Mouse (Mus musculus) liver, embryonic 14.5 days (tissue): ENCODE measurements at regions not wholly inside any gene's neighbourhood (a gene's known extent, or its start where the extent isn't known, plus 50 kb on each side); places are given as distances from the start of the nearest gene placed in this dataset.

Source experiments
- CTCF ChIP-seq: IDR thresholded peaks from 2 replicates; pipeline ENCODE4 v1.5.1; 2016; ENCODE audit warnings: antibody characterized with exemption, low read depth, control low read depth
- EP300 ChIP-seq: IDR thresholded peaks from 2 replicates; pipeline ENCODE4 v1.6.1; 2016; ENCODE audit warnings: antibody characterized with exemption, low read depth

DNA sequence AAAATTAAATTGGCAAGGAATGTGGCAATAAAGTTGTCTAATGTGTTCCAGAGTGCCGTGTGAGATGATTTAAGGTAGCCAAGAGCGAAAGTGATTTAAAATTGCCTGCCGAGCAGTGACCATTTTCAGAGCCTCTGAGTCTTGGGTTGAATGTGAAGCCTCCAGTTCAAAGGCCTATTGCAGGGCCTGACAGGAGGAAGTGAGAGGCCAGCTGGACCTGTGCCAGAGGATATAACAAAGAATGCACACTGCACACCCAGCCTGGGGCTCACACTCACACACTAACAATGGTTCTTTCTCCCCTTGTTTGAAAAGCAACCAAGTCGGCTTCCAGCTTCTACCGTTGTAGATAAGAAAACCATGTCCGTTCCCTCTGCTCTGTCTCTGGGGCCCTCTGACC, 390.1 kb downstream of the Pmp22 start:
- TF ChIP-seq EP300 = no peak
- no peak for TF ChIP-seq CTCF
